Mouse (Mus musculus) G1E-ER4 (cell line): Measurements from ENCODE around the gene 2510002D24Rik. TPM values are rescaled to one million over a fixed set of nuclear protein-coding genes. Genes with fewer than 3 reads are reported as not detected.

Experiments used
- GATA1 ChIP-seq: IDR thresholded peaks from one replicate; pipeline ENCODE4 v1.8.0; 2012; ENCODE audit warnings: low read length, inconsistent platforms
- polyA plus RNA-seq: library from polyadenylated mRNA; stranded (reverse); fragments of >175 nt; gene quantifications from 2 replicates; pipeline ENCODE4 v1.2.3, GENCODE M21; 2012

Gene 2510002D24Rik
- polyA plus RNA-seq, 1 experiment = 60.0 TPM

DNA sequence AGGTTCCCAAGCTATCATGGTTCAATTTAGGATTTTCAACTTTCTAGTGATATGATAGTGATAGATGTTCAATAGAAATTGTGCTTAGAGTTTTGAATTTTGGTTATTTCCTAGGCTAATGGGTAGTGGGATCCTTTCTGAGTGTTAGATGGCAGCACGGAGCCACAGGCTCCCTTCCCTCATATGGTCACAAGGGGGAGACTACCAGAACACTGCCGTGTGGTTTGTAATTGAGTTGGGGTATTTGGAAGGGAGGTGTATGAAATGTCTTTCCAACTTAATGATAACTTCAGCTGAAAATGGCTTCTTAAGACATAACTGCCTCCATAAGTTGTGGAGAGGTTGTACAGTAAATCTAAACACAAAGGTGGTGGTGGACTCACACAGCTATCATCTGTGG, 2.9 kb upstream of the 2510002D24Rik start:
- TF ChIP-seq GATA1 = no peak

- TF ChIP-seq GATA1 = no peak
Observed at GRCm38 (mm10) chr16:18836073-18836467, 308 bp upstream of the 2510002D24Rik start.

DNA sequence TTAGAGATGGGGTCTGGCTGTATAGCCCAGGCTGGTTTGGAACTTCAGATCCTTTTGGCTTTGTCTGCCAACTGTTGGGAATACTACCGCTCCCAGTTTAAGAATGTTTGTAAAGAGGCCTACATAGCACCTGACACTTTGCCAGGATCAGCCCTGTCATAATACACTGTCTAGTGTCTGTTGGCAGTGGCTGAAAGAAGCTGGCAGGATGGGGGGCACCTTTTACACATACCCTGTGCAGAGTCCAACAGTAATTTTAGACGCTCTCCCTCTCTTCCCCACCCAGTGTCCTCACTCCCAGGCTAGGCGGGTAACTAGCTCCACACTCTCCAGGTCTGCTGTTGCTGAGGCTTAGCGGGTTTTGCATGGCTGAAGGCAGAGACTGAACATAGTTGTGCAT, 2.0 kb downstream of the 2510002D24Rik start:
- no peak for TF ChIP-seq GATA1

GRCm38 (mm10) chr16:18846301-18846820, 10.0 kb downstream of the 2510002D24Rik start:
- TF ChIP-seq GATA1 = no peak

GRCm38 (mm10) chr16:18858551-18858950, 22.2 kb downstream of the 2510002D24Rik start:
- TF ChIP-seq GATA1 = no peak

- no peak for TF ChIP-seq GATA1
Observed at GRCm38 (mm10) chr16:18860186-18860585, 23.8 kb downstream of the 2510002D24Rik start.

GRCm38 (mm10) chr16:18876091-18876441, 39.7 kb downstream of the 2510002D24Rik start:
- no peak for TF ChIP-seq GATA1

DNA sequence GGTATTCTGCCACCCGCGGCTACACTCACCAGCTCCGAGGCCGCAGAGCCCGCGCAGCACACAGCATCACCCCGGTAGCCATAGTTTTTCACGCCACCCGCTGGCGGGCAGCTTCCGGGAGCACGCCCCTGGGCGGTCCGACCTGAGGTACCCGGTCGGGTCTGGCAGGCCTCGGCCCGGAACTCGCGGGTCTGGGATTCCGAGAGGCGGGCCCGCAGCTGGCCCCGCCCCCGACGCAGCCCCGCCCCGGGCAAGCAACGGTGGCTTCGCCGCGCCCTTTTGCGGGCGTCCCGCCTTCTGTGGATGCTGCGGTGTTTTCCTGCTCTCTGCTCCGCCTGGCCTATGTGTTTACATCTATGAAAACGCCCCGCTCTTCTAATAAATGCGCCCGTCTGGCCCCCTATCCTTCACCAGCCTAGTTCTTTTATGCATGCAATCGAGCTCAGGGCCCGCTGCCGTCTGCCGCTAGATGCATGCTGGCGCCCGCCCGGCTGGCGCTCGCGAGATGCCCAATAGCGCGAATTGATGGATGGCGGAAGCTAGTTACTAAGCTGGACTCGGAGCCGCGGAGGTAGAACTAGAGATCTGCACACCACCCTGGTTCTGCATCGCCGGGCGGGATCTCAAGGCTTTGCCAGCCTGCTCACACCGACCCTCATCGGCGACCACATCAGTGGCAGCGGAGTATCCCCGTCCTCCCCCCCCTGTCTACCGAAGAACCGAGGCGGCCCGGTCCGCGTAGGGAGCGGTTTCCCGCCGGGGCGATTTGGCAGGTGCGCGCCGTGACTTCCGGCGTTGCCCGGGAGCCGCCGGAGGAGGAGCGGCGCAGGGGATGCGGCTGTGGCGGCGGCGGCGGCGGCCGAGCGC, 40.3 kb downstream of the 2510002D24Rik start, which contains the start of the genes Mrpl40 and Hira:
Mrpl40 (minus strand) TSS at position 421 of the 867 bp plus-strand sequence.
Hira (plus strand) TSS at position 596 of the 867 bp plus-strand sequence.
- no peak for TF ChIP-seq GATA1

DNA sequence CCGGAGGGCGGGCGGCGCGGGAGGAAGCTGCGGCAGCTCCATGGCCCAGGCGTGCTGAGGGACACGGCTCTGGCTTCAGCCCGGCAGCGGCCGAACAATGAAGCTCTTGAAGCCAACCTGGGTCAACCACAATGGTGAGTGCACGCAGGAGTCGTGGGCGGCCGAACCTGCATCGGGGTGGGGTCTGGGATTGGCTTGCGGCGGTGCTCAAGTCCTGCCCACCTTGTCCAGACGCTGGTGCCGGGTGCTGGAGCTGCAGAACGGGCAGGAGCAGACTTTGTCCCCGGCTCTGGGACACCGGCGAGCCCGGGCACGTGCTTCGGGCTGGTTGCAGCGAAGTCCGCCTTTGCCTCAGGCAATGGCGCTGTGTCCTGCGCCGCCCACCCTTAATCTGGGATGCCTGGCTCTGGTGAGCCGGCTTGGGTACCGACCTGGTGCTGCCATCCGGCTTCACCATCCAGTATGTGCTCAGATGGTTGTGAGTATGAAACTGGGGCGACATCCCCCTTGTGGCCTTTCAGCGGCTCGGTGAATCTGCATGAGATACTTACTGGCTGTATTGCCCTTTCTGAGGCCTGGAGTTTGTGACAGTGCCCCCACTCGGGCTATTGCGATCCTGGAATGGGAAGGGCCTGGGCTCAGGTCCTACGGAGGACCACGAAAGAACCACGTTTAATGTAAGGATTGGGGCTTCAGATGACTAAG, 41.2 kb downstream of the 2510002D24Rik start:
- TF ChIP-seq GATA1 = no peak

DNA sequence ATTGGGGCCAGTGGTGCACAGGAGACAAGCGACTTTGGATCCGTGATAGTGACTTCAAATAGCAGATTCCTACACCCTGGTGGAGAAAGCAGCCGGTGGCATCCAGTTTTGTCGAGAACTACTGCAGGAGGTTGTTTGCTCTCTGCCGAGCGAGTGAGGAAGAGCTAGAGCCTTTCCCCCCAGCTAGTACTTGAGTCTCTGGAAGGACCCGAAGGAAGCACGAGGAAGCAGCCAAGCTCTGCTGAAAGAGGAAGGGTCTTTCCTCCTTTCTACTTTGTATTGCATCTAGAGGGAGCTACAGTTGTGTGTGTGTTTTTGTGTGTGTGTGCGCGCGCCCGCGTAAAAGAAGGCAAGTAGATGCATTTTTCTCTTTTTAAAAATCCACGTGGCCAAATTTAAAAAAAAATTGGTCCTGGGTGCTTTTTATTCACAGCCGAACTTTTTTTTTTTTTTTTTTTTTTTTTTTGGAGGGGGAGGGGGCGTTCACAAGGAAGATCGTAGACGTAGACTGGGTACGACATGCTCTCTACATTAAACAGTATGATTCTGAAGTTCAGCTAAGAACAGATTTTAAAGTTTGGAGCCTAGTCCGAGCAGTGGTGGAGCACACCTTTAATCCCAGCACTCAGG, 41.8 kb downstream of the 2510002D24Rik start:
- no peak for TF ChIP-seq GATA1

GRCm38 (mm10) chr16:18884044-18884443, 47.7 kb downstream of the 2510002D24Rik start:
- no peak for TF ChIP-seq GATA1

Other genes with a start within 250 kb of the 2510002D24Rik start
- gene Tbx1, start 245.9 kb upstream of the 2510002D24Rik start, polyA plus RNA-seq = not detected in 2 replicates
- not detected in 2 replicates for gene Gp1bb, start 214.2 kb upstream of the 2510002D24Rik start, polyA plus RNA-seq
- not detected in 2 replicates for gene Gm49601, start 210.2 kb upstream of the 2510002D24Rik start, polyA plus RNA-seq
- not detected in 2 replicates for gene Sept5, start 206.6 kb upstream of the 2510002D24Rik start, polyA plus RNA-seq
- not detected in 2 replicates for gene Cldn5, start 59.7 kb upstream of the 2510002D24Rik start, polyA plus RNA-seq
- gene Ufd1, start 24.8 kb upstream of the 2510002D24Rik start, polyA plus RNA-seq = 7.2 and 11.2 TPM in 2 replicates
- gene Cdc45, start 24.6 kb upstream of the 2510002D24Rik start, polyA plus RNA-seq = 30.2 and 30.6 TPM in 2 replicates
- gene Gm28539, start within 50 bp of the 2510002D24Rik start, polyA plus RNA-seq = not detected in 2 replicates
- 18.1 and 20.3 TPM in 2 replicates for gene Mrpl40, start 40.3 kb downstream of the 2510002D24Rik start, polyA plus RNA-seq
- 23.0 and 31.1 TPM in 2 replicates for gene Hira, start 40.5 kb downstream of the 2510002D24Rik start, polyA plus RNA-seq